Mouse (Mus musculus) retina, embryonic 14.5 days (tissue): ENCODE results near the gene P2ry6.
A peak's percentile ranks its signal among the peaks of the same experiment; 100 is the strongest.

Source experiments
- DNase-seq: peaks from one replicate; pipeline ENCODE4 v3.0.0-alpha.2; 2015; ENCODE audit warnings: low spot score

Gene P2ry6

DNA sequence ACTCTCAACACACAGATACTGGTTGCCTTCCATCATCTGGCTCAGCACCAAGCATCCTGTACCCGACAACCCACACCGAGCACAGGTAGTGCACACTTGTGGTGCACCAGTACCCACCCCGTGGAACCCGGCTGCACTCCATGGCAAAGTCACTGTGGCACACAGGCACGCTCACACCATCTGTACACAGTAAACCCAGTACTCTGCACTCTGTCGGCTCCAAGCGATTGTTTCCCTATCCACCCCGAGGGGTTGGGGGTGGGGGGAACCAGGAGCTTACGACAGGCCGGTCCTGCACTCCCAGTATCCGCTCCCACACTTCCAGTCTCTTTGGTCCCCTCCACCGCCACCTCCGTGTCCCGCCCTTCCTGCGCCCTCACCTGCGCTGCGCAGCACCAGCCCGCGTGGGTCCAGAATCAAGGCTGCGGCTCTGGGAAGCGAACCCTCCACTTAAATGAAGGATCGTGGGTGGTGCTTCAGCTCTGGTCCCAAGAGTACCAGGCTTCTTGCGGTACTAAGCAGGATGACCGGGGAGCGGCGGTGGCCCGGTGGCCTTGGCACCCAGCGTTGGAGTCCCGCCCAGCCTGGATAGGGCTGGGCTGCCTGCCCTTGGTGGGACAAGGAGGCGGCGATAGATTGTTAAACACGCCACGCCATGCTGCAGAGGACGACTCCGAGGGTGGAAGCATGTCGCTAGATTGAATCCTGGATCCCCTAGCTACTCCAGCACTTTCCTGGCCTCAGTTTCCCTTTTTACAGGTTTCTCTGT is at the start of gene P2ry6:
Gene P2ry6, minus strand, starts transcription at position 515 of the 769 bp plus-strand sequence.
- DNase-seq, result no peak

DNA sequence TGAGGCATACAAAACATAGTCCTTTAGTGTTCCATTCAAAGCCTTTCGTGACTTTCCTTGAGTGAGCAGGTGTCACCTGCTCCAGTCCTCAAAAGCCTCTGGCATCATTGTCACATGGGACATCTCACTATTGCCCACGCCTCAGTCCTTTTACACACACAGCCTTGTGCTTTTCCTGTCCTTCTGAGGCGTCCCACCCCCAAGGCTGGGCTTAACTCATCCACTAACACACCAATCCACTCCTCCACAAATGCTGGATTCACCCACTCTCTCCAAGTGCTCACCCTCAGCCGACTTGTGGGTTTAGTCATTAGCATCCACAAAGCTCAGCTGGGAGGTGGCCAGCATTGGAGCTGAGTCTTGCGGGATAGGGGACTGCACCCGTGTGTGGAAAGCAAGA is 43.0 kb upstream of the P2ry6 start:
- no peak for DNase-seq

DNA sequence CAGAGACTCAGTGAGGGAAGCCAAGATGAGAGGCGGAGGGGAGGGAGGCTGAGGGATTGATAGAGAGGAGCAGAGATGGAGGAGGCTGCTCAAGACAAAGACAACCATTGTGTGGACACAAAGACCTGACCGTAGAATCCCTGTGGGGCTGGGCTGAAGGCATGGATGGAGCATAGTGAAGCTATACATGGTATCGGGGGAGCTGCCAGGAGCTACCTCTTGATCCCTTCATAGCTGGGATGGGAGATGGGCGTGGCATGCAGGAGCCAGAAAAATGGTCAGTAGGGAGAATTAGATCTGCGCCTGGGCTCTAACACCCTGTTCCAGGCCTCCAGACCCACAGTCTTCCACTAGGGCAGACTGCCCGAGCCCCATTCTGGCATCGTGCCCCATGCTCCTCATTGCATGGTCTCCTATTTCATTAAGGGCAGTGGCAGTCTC is 42.6 kb upstream of the P2ry6 start:
- DNase-seq, result no peak

DNA sequence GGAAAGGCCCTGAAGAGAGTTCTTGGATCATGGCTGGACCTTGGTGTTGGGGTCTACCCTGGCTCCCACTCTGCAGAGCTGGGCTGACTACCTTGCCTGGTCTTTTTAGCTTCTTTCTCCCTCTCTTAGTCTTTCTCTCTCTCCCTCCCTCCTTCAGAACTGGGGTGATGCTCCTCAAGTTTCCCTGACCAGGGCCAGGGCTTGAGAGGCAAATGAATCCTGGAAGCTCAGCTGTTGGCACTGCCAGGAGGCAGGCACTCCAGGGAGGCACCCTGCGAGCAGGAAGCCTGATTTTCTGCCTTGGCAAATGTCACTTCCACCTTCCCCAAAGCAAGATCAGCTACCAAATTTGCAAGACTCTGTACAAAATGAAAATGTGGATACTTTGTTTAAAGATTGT is 40.5 kb upstream of the P2ry6 start:
- no peak for DNase-seq

DNA sequence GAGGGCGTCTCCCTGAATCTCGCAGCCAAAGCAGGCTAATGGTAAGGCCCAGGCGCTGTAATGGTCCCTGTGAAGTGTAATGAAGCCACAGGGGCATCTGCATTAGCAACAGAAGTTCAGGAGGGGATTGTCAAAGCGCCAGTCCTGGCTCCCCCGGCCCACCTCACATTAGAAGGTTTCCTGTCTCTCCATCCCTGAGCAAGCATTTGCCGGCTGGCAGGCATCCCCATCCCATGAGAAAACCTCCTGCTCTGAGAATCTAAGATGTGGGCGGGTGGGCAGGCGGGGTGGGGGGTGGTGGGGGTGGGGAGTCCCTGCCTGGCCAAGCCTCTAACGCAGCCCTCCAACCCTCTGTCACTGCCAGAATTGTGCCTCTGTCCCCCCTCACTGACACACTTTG is 39.6 kb upstream of the P2ry6 start:
- no peak for DNase-seq

DNA sequence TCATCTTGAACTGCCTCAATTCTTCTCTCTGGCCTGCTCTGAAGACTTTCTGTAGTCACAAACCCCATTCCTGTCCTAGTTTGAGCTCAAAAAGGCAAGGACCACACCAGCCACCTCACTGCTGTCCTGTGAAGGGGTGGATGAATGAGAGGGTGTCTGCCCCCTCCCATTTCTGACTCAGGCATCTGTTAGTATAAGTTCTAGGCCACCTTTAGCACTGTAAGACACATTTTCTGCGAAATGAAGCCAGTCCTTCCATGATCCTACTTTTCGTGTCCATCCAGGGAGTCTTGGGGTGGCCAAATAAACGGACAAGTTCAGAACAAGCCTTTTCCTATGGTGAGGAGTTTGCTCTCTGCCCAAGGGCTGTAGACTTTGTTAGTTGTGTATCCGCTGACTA is 38.1 kb upstream of the P2ry6 start, which contains the start of gene P2ry2:
Gene P2ry2, minus strand, starts transcription at position 326 of the 400 bp plus-strand sequence.
- DNase-seq, result no peak

DNA sequence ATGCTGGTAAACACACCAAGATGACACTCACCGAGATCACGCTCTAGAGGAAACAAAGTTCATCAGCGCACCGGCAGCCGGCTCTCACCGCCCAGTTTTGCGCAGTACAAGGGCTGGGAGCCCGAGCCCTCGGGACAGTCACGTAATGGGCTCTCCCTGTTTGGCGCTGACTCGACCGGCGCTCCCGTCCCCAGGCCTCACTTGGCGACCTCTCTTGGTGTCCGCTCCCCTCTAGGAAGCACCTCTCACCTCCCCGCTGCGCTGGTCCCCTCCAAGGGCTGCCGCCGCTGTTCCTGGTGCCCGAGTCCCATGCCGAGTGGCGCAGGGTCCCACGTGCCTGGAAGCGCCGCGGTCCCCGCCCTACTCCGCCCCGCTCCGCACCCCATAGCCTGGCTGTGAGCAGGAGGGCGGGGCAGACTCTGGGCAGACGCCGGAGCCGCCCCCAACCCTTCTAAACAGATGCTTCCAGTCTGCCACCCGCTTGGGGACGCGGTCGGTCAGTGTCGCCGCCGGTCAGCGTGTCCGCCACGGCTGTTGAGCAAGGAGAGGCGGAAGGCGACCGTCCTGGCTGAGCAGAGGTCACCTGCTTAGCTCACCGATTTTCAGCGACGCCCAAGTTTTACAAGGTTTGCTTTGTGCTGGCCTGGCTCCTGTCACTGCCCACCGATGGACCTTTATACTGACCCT is 37.4 kb upstream of the P2ry6 start:
- peak; percentile 77 for DNase-seq

DNA sequence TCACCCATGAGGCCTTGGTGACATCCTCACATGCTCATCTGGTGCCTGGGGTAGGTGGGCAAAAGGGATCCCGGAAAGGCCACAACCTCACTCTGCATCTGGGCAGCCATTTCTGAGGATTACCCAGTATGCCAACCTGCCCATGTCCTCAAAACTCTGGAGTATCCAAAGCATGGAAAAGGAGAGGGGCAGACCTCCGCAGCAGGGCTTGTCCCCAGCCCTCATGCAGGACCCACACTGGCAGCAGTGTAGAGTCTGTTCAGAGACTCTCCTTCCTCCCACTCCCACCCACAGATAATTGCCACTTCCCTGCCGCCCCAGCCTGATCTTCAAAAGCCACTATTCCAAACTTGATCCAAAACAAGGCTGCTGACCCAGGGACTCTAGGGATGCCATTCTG is 36.3 kb upstream of the P2ry6 start:
- DNase-seq, result no peak

DNA sequence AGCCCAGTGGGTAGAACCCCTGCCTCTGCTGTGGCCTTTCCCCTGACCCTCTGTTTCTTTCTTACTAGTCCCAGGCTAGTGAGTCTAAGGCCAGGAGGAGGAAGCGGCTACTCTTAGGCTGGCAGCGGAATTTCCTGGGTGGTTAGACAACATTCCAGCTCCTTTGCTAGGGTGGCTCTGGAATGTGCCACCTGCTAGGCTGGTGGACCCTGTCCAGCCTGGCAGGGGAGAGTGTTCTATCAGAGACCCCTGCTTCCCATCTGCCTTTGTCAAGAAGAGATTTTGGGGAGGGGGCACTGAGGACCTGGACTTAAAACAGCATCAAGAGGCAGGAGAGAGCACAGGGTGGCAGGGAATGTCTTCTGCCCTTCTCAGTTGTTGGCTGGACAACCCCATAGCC is 31.8 kb upstream of the P2ry6 start:
- DNase-seq, result no peak

DNA sequence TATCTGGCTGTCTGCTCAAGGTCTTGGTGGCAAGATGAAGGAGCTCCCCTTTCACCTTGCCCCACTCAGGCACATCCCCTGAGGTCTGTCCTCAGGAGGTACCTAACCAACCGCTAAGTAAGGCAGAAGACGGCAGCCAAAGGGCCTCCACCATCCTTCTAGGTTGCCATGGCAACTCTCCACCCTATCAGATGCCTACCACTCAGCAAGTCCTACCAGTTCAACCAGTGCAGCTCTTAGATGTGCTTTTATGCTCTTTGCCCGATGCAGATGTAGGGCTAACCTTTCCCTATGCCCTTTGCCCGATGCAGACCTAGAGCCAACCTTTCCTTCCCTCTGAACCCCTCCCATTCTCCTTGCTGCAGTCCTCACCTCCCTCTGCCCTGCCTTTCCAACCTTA is 30.7 kb upstream of the P2ry6 start:
- peak; percentile 14 for DNase-seq

DNA sequence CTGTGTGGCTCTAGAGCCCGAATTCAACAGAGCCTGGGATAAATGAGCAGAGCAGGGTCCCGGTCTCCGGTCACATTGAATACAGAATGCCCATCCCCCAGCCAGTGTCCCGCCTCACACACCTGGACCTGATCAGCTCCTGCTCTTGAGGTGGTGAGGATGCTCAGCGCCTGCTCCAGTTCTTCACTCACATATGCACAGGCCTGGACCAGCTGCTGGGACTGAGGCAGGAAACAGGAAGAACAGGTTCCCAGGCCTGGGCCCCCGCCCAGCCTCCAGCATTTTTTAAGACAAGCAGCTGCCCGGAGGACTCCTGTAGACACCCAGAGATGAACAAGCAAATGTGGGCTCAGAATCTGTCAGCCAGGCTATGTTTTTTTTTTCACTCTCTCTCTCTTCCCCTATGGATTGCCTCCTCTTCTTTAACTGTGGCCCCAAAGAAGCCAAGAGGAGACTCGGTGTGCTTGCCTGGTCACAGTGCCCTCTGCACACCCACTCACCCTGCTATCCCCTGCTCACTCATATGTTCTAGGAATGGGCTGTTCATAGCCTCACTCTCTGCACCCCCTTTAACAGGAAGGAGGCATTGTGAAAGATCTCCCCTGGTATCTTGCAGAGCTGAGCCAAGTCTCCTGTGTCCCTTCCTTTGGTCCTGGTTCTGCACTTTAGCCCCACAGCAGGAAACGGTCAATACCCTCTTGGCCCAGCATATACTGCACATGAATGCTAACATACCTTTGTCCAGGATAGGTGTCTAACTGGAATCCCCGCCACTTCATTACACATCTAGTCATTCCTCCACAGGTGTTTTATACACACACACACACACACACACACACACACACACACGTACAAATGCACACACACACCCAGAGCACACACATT is 29.2 kb upstream of the P2ry6 start:
- DNase-seq, result no peak

DNA sequence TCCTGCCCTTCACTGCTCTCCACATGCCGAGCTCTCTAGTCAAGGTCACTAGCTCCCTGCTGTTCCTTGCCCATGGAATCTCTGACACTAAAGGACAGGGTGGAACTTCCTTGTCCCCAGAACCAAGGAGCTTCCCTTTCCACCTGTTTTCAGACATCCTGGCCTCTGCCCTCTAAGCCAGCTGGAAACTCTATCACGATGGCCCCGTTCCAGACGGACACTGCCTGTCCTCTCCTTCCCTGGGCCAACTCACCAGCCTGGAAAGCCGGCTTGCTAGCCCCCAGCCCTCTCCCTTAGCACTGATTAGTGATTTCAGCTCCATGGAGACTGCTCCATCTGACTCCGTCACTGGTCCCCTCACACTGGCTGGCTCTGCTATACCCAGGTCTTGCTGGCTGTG is 27.8 kb upstream of the P2ry6 start:
- DNase-seq, result no peak

DNA sequence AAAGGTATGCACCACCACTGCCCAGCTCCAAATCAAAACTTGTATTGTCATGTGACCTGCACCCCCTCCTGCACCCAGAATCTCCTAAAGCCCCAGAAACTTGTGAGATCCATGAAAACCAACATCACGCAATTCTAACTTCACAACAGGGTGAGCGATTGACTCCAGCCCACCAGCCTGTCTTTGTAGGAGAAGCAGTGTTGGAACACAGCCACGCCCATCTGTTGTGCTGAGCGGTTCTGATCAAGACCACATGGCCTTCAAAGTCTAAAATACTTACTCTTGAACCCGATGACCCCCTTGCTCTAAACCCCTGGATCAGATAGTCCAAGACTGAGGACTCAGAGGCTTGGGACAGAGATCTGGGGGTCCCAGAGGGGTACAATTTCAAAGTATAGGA is 25.2 kb upstream of the P2ry6 start:
- no peak for DNase-seq

DNA sequence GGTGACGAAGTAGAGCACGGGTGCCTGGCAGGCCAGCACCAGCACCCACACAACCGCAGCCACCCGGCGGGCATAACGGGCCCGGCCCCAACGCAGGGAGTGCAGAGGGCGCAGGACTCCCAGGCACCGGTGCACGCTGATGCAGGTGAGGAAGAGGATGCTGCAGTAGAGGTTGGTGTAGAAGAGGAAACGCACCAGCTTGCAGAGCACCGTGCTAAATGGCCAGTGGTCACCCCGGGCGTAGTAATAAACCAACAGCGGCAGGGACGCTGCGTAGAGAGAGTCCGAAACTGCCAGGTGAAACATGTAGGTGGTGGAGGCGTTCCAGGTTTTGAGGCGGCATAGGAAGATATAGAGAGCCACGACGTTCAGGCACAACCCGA is 24.1 kb upstream of the P2ry6 start:
- DNase-seq, result no peak

DNA sequence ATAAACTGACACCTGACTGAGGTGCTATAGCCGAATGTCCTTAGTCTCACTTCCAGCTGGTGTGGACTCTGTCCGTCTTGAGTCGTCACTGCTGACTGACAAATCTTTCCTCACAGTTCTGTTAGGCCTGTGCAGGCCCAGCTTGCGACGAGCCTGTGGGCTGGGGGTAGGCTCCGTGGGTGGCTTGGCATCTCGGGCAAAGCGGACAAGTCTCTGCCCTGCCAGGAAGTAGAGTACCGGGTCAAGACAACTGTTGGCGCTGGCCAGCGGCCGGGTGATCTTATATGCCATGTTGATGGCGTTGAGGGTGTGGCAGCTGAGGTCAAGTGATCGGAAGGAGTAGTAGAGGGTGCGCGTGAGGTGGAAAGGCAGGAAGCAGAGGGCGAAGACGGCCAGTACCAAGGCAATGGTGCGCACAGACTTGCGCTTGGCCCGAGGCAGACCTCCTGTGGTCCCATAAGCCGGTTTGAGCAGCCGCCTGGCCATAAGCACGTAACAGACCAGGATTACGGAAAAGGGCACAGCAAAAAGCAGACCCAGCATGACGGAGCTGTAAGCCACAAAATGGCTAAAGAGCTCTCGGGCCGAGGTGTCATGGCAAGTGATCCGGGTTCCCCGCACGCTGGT is 23.6 kb upstream of the P2ry6 start:
- DNase-seq, result no peak

DNA sequence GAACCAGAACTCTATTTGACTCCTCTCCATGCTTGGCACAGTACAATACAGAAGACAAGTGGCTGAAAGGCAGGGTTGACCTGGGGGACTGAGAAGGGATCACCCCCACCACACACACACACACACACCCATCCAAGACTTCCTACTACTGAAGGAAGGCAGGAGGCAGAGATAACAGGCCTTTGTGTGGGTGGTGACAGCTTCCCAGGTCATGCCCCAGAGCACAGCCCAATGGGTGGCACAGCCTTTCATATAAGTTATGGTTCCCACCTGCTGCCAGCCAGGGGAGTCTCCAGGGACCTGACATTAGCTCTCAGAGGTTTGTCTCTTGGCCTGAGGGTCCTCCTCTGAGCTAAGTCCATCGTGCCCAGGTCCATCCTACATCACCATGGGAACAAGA is 22.8 kb upstream of the P2ry6 start:
- DNase-seq, result no peak

DNA sequence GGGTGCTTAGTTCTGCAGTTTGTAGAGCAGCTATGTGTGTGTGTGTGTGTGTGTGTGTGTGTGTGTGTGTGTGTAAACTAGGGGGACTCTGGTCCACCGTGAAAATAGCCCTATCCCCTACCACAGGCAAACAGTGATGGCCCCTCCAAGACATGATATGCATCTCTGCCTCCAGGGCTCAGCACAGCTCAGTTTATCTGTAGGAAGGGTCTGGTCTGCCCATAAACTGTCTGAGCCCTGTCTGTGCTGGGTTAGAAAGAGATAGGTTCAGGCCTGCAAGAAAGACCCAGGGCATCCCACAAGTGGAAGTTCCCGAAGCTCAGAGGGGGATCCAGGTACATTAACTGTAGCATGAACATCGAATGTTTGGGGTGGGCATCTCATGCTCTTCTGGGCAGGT is 21.5 kb upstream of the P2ry6 start:
- DNase-seq, result no peak

DNA sequence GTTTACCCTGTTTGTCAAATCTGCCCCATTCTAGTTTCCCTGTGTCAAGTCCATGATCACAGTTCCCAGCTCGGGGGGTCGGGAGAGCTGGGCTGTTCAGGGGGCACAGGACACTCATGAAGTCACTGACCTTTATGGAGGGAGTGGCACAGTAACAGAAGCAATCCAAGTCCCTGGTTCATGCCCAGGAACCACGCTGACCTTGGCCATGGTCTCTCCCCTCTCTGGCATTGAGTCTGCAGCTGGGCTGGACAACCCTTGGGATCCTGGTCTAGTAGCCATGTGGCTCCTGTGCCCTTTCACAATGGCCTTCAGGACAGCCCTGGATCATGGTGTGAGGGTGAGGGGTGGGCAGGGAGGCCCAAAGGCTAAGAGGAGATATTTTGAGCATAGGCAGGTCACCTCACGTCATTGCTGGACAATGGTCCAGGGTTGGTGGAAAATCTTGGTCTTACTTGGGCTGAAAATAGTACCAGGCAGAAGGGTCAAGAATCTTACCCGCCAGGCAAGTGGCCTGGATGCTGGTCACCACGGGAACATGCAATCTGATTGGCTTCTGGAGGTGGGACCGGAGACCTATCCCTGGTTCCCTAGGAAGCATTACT is 20.9 kb upstream of the P2ry6 start:
- DNase-seq, result no peak

DNA sequence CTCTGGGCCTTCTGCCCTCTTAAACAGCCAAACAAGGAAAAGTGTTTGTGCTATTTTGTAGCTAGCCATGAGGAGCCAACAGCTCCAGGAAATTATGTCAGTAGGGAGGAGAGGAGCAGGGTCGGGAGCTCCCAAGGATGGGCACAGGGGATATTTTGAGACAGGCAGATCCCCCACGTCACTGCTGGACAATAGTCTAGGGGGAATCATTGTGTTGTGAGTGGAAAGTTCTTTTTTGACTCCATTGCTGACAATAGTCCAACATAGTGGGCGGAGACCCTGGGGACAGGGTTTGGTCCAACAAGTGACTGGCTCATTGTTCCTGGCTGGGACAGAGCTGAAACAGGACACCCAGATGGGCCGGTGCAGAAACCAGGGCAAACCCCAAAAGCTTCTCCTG is 18.7 kb upstream of the P2ry6 start:
- DNase-seq, result no peak

DNA sequence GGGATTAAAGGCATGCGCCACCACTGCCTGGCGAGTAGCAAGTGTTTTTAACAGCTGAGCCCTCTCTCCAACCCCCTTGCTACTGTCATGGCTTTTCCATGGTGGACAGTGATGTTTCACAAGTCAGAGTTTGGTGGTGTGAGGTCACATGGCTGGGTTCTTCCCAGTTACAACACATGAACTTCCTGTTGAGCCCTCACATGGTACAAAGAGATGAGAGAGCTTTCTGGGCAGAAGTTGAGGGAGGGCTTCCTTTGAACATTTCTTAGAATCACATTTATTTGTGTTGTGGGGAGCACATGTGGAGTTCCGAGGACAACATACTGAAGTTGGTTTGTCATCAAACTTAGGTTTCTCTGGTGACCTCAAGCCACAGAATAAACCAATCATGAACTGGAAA is 17.5 kb upstream of the P2ry6 start:
- no peak for DNase-seq

DNA sequence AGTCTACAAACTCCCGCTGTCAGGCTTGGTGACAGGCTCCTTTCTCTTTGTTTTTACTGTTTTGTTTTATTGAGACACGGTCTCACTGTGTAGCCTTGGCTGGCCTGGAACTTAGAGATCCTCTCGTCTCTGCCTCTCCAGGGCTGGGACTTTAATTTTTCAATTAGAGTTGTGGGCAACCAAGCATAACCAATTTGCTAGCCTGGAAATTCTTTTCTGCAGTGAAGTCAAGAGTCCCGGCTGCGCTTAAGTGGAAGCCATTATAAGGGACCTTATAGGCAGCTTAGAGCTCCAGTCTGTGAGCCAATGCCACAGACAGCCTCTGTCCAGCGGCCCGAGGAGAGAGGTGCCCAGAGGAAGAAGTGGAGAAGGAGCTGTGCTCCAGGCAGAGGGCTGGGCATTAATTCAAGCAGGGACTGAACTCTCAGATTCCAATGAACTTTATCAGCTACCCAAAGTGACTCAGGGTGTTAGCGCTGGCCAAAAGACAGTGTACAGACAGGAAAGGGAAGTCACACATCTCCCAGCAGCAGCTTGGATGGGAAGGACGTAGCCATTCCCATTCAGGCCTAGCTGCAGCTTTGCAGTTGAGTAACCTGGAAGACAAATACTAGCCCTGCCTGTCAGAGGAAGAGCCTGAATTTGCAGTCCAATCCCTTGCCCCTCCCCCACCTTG is 16.3 kb upstream of the P2ry6 start:
- DNase-seq, result peak; percentile 61
